ENCODE assay signal across 12 mouse cellular contexts in the genomic region with DNA sequence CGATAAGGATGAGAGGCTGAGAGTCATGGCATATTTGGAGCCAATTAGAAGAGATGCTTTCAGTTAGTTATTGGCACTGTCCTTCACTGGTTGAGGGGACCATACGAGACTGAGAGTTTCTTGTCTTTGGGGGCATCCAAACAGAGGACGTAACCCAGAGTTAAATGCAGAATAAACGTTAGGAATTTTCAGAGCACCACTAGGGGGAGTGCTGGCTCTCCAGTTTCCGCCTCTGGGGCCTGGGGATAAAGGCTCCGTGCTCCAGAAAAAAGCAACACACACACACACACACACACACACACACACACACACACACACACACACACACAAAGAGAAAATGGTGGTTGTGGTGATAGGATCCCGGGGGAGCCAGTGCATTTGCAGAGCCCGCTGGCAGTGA.
DNase-seq lines count a peak whose midpoint lies in the region; ATAC-seq and TF ChIP-seq lines count a peak whose summit lies in the region.
"Had no signal": no experiment of that assay in that cellular context is flagged by ENCODE, and none has a peak within 500 bp of the region (broad histone marks: within the 10 kb centered on the region; RNA-seq: fewer than 3 reads in every experiment).

No protein-coding gene starts in this region.

- H3K27ac ChIP-seq in intestine, postnatal 0 days (ENCODE audit: low read depth, low read length), result no peak overlapping the region
- H3K27ac ChIP-seq in intestine, embryonic 16.5 days (ENCODE audit: low read length), result no peak overlapping the region
- H3K27ac ChIP-seq in midbrain, embryonic 14.5 days (replicated peaks; ENCODE audit: low read depth, low read length), result no peak overlapping the region
- H3K27ac ChIP-seq in midbrain, embryonic 16.5 days (ENCODE audit: low read length), result no peak overlapping the region
- H3K27ac ChIP-seq: heart, embryonic 13.5 days; hindbrain, embryonic 14.5 days; limb, embryonic 15.5 days had no signal

- no peaks in the 10 kb centered on the region for H3K4me1 ChIP-seq in intestine, postnatal 0 days (replicated peaks; ENCODE audit: control insufficient read depth, insufficient read depth, low read length)
- no peaks in the 10 kb centered on the region for H3K4me1 ChIP-seq in intestine, embryonic 16.5 days (ENCODE audit: control insufficient read depth, insufficient read depth, low read length)
- no peaks in the 10 kb centered on the region for H3K4me1 ChIP-seq in midbrain, embryonic 14.5 days (ENCODE audit: control insufficient read depth, insufficient read depth, low read length)
- H3K4me1 ChIP-seq in midbrain, embryonic 16.5 days (ENCODE audit: control insufficient read depth, insufficient read depth, low read length), result no peaks in the 10 kb centered on the region
- H3K4me1 ChIP-seq: heart, embryonic 13.5 days; limb, embryonic 15.5 days had no signal

- 75% methylated on average over 8 of the region's 8 CpGs for WGBS in intestine, postnatal 0 days
- WGBS in intestine, embryonic 16.5 days, result 75% methylated on average over 8 of the region's 8 CpGs
- WGBS in midbrain, embryonic 14.5 days, result 67% methylated on average over 8 of the region's 8 CpGs
- 67% methylated on average over 8 of the region's 8 CpGs for WGBS in midbrain, embryonic 16.5 days

- DNase-seq in midbrain, embryonic 14.5 days, result peak; percentile 47
- DNase-seq in NIH3T3 (ENCODE audit: low read depth), result peak; percentile 17
- DNase-seq in mesoderm, embryonic 11.5 days (ENCODE audit: low read depth, low spot score), result peak; percentile 13
- DNase-seq: cerebellum, adult 8-10 months; thymus, postnatal 4 days had no signal

- ATAC-seq in intestine, postnatal 0 days, result no peak
- ATAC-seq in intestine, embryonic 16.5 days, result no peak
- no peak for ATAC-seq in midbrain, embryonic 14.5 days (ENCODE audit: low FRiP score, low TSS enrichment)
- no peak for ATAC-seq in midbrain, embryonic 16.5 days
- no peak for ATAC-seq in megakaryocyte-erythroid progenitor cell, adult 5-6 weeks (replicated peaks; ENCODE audit: low FRiP score, low TSS enrichment, poor library complexity, severe bottlenecking)

- TF ChIP-seq CTCF in intestine, postnatal 0 days (IDR thresholded peaks at IDR 0.05; ENCODE audit: low read depth), result peak; percentile 42

- no peak overlapping the region for H3K9ac ChIP-seq in intestine, postnatal 0 days (ENCODE audit: low read depth, low read length)
- H3K9ac ChIP-seq in intestine, embryonic 16.5 days (ENCODE audit: low read depth, low read length), result no peak overlapping the region
- H3K9ac ChIP-seq in midbrain, embryonic 14.5 days (replicated peaks; ENCODE audit: low read length), result no peak overlapping the region
- H3K9ac ChIP-seq in midbrain, embryonic 16.5 days (ENCODE audit: low read depth, low read length), result no peak overlapping the region
- H3K9ac ChIP-seq: heart, embryonic 13.5 days; hindbrain, embryonic 14.5 days; limb, embryonic 15.5 days had no signal

- no peak overlapping the region for H3K4me2 ChIP-seq in intestine, postnatal 0 days (replicated peaks; ENCODE audit: low read depth)
- no peak overlapping the region for H3K4me2 ChIP-seq in intestine, embryonic 16.5 days (ENCODE audit: low read depth, low read length)
- H3K4me2 ChIP-seq in midbrain, embryonic 14.5 days (ENCODE audit: low read length), result no peak overlapping the region
- no peak overlapping the region for H3K4me2 ChIP-seq in midbrain, embryonic 16.5 days (ENCODE audit: low read length)
- H3K4me2 ChIP-seq: heart, embryonic 13.5 days; hindbrain, embryonic 14.5 days; limb, embryonic 15.5 days had no signal

- no peaks in the 10 kb centered on the region for H3K27me3 ChIP-seq in intestine, postnatal 0 days (replicated peaks; ENCODE audit: control insufficient read depth, insufficient read depth, low read length)
- no peaks in the 10 kb centered on the region for H3K27me3 ChIP-seq in intestine, embryonic 16.5 days (replicated peaks; ENCODE audit: control insufficient read depth, insufficient read depth, low read length)
- H3K27me3 ChIP-seq in midbrain, embryonic 14.5 days (ENCODE audit: control insufficient read depth, insufficient read depth, low read length), result no peaks in the 10 kb centered on the region
- no peaks in the 10 kb centered on the region for H3K27me3 ChIP-seq in midbrain, embryonic 16.5 days (ENCODE audit: control insufficient read depth, insufficient read depth, low read depth, low read length)
- H3K27me3 ChIP-seq: heart, embryonic 13.5 days; limb, embryonic 15.5 days had no signal

- no peaks in the 10 kb centered on the region for H3K9me3 ChIP-seq in intestine, postnatal 0 days (ENCODE audit: control insufficient read depth)
- no peaks in the 10 kb centered on the region for H3K9me3 ChIP-seq in intestine, embryonic 16.5 days (ENCODE audit: control insufficient read depth, low read length)
- no peaks in the 10 kb centered on the region for H3K9me3 ChIP-seq in midbrain, embryonic 14.5 days (ENCODE audit: control insufficient read depth, low read length)
- no peaks in the 10 kb centered on the region for H3K9me3 ChIP-seq in midbrain, embryonic 16.5 days (replicated peaks; ENCODE audit: control insufficient read depth, low read length, poor library complexity, severe bottlenecking)
- H3K9me3 ChIP-seq: heart, embryonic 13.5 days; limb, embryonic 15.5 days had no signal

- no peak overlapping the region for H3K4me3 ChIP-seq in intestine, postnatal 0 days (ENCODE audit: low read depth, low read length)
- H3K4me3 ChIP-seq in intestine, embryonic 16.5 days (ENCODE audit: low read length), result no peak overlapping the region
- no peak overlapping the region for H3K4me3 ChIP-seq in midbrain, embryonic 14.5 days (replicated peaks; ENCODE audit: low read depth, low read length)
- H3K4me3 ChIP-seq in midbrain, embryonic 16.5 days (ENCODE audit: low read depth, low read length), result no peak overlapping the region
- H3K4me3 ChIP-seq: heart, embryonic 13.5 days; limb, embryonic 15.5 days had no signal

- no peaks in the 10 kb centered on the region for H3K36me3 ChIP-seq in intestine, postnatal 0 days (ENCODE audit: control insufficient read depth, insufficient read depth)
- H3K36me3 ChIP-seq in intestine, embryonic 16.5 days (ENCODE audit: control insufficient read depth, insufficient read depth, low read length), result no peaks in the 10 kb centered on the region
- H3K36me3 ChIP-seq in midbrain, embryonic 14.5 days (ENCODE audit: control insufficient read depth, insufficient read depth, low read length), result no peaks in the 10 kb centered on the region
- H3K36me3 ChIP-seq in midbrain, embryonic 16.5 days (ENCODE audit: control insufficient read depth, insufficient read depth, low read length), result no peaks in the 10 kb centered on the region
- H3K36me3 ChIP-seq: heart, embryonic 13.5 days; limb, embryonic 15.5 days had no signal
